Mouse (Mus musculus) MEL (cell line): ENCODE measurements around the gene Serpina3b.
"Not testable (repeated sequence)": the region's sequence is repeated elsewhere in the genome, so short reads cannot be mapped to it uniquely, and the experiment has no call there.

Experiments used
- CTCF ChIP-seq, 3 experiments: IDR thresholded peaks in 2 of 3; conservative IDR thresholded peaks in 1 of 3; 2 replicates each; pipeline ENCODE4 v1.5.1; 2011 to 2012; ENCODE audit warnings: low read length in 3 of 3, low read depth in 2 of 3, mild to moderate bottlenecking in 2 of 3, improper control_type of control experiment in 1 of 3, inconsistent platforms in 1 of 3, mixed read lengths in 1 of 3, moderate library complexity in 1 of 3; ENCODE audit not compliant: control insufficient read depth in 1 of 3, insufficient read depth in 1 of 3, poor library complexity in 1 of 3, severe bottlenecking in 1 of 3
- ELF1 ChIP-seq: IDR thresholded peaks from 2 replicates; pipeline ENCODE4 v1.6.1; 2014; ENCODE audit warnings: low read depth, mild to moderate bottlenecking, inconsistent platforms, low read length, improper control_type of control experiment, moderate library complexity
- TCF12 ChIP-seq: IDR thresholded peaks from 2 replicates; pipeline ENCODE4 v1.6.1; 2014; ENCODE audit warnings: low read depth, mild to moderate bottlenecking, inconsistent platforms, low read length, improper control_type of control experiment, moderate library complexity
- USF2 ChIP-seq, 2 experiments: IDR thresholded peaks; 2 replicates each; pipeline ENCODE4 v1.6.1; 2011 to 2012; ENCODE audit warnings: improper control_type of control experiment in 2 of 2, low read length in 2 of 2, borderline replicate concordance in 1 of 2, inconsistent platforms in 1 of 2, low read depth in 1 of 2, mild to moderate bottlenecking in 1 of 2; ENCODE audit not compliant: insufficient read depth in 1 of 2

DNA sequence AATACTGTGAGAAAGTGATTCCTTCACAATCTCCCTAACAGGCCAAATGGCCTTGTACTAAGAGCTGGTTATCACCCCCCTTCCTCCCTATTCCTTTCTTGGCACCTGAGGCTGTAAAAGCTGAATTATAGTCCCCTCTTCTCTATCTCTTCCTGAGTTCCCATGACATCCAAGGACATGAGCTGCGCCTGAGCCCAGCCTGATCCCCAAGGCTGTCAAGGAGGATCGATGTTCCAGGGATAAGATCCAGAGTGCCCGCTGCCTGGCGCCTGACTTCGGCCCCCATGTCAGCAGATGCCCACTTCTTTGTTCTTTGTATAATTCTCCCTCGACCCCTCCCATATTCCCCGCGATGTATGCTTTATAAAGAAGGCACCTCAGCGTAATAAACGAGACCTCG lies 15.5 kb upstream of the Serpina3b start, which contains the start of gene Serpina3a:
- TF ChIP-seq TCF12; ELF1; CTCF (IDR thresholded peaks at IDR 0.05 in 2 of 3, conservative IDR thresholded peaks at IDR 0.05 in 1 of 3; ENCODE audit: control insufficient read depth in 1 of 3, insufficient read depth in 1 of 3, low read depth in 2 of 3, low read length in 3 of 3, poor library complexity in 1 of 3, severe bottlenecking in 1 of 3); USF2 (IDR thresholded peaks at IDR 0.05; ENCODE audit: borderline replicate concordance in 1 of 2, insufficient read depth in 1 of 2, low read depth in 1 of 2, low read length in 2 of 2): not testable (repeated sequence)
